Mouse (Mus musculus) cerebellum, postnatal 4 days (tissue): ENCODE data around the gene Arhgap31.

Experiments used
- DNase-seq, 2 experiments: peaks; one replicate each; pipeline ENCODE4 v3.0.0; 2022; ENCODE audit warnings: low spot score in 2 of 2, mixed read lengths in 1 of 2

The Arhgap31 gene

GRCm38 (mm10) chr16:38602989-38603804 is 109.9 kb downstream of the Arhgap31 start:
- DNase-seq, result peak in 1 of 2 experiments; percentile 26

GRCm38 (mm10) chr16:38598986-38599680 is 113.9 kb downstream of the Arhgap31 start:
- no peak for DNase-seq

GRCm38 (mm10) chr16:38596651-38597050 is 116.4 kb downstream of the Arhgap31 start:
- DNase-seq, result no peak

GRCm38 (mm10) chr16:38596099-38596498 is 117.0 kb downstream of the Arhgap31 start:
- DNase-seq, result no peak

GRCm38 (mm10) chr16:38594435-38594834 is 118.6 kb downstream of the Arhgap31 start:
- no peak for DNase-seq

- no peak for DNase-seq
These were observed 120.1 kb downstream of the Arhgap31 start for GRCm38 (mm10) chr16:38592946-38593345.

- DNase-seq, result no peak
These were observed 120.9 kb downstream of the Arhgap31 start for GRCm38 (mm10) chr16:38592026-38592678.

GRCm38 (mm10) chr16:38591506-38591905 is 121.6 kb downstream of the Arhgap31 start:
- no peak for DNase-seq

- DNase-seq, result no peak
These were observed 125.5 kb downstream of the Arhgap31 start for GRCm38 (mm10) chr16:38587572-38587971.

- DNase-seq, result no peak
These were observed 125.9 kb downstream of the Arhgap31 start for GRCm38 (mm10) chr16:38587163-38587562.

GRCm38 (mm10) chr16:38585186-38585585 is 127.9 kb downstream of the Arhgap31 start:
- no peak for DNase-seq

GRCm38 (mm10) chr16:38584761-38585160 is 128.3 kb downstream of the Arhgap31 start:
- no peak for DNase-seq

- no peak for DNase-seq
These were observed 141.6 kb downstream of the Arhgap31 start for GRCm38 (mm10) chr16:38571481-38571880.

GRCm38 (mm10) chr16:38568192-38568591 is 144.9 kb downstream of the Arhgap31 start:
- no peak for DNase-seq

- DNase-seq, result no peak
These were observed 149.6 kb downstream of the Arhgap31 start for GRCm38 (mm10) chr16:38563516-38563915.

- DNase-seq, result no peak
These were observed 150.1 kb downstream of the Arhgap31 start for GRCm38 (mm10) chr16:38562968-38563327.

- DNase-seq, result peak; percentile 91 to 97
These were observed 150.7 kb downstream of the Arhgap31 start for GRCm38 (mm10) chr16:38562131-38562967.

- no peak for DNase-seq
These were observed 154.8 kb downstream of the Arhgap31 start, which contains the start of gene Tmem39a for GRCm38 (mm10) chr16:38558221-38558748. Gene Tmem39a, plus strand, starts transcription at chr16:38558698.

GRCm38 (mm10) chr16:38555988-38556387 is 157.1 kb downstream of the Arhgap31 start:
- DNase-seq, result no peak

- peak; percentile 67 to 83 for DNase-seq
These were observed 163.3 kb downstream of the Arhgap31 start, which contains the start of gene Poglut1 for GRCm38 (mm10) chr16:38549479-38550396. Gene Poglut1, minus strand, starts transcription at chr16:38550258.
